ENCODE assay signal across 8 mouse cellular contexts in the genomic region with DNA sequence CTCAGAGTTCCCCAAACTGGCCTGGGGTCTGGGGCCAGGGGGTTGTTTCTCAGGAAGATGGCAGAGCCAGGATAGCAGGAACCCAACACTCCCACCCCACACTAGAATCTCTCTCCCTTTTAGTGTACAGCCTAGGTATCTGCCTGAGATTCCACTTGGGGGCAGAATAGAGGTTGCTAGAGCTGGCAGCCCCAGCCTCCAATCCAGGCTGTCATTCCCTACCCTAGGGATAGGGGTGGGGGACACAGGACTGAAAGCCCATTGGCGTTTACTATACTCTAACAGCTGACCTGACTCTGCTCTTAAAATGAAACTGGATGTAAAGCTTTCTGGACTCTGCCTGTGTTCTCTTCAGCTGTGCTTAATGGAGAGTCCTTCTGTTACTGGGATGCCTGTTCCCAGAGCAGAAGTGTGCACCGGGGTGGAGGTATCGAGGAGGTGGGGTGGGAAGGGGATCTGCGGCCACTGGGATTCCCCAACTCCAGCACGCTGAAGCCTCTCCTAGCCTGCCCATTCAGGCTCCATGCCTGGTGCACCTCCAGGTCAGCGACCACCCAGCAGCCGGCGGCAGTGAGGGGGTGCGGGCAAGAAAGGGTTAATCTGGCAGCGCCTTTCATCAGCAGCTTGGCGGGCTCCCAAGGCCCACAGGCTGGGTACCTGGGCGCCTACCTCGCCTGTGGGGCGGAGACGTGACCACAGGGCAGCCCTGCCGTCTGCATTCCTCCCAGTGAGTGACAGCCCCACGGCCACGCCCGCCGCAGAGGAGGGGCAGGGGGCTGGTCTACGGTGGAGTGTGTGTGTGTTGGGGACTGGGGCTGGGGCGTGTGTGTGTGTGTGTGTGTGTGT. TPM values are rescaled to one million over a fixed set of nuclear protein-coding genes. Genes with fewer than 3 reads are reported as not detected.
DNase-seq lines count a peak whose midpoint lies in the region; ATAC-seq and TF ChIP-seq lines count a peak whose summit lies in the region.
"Had no signal": no experiment of that assay in that cellular context is flagged by ENCODE, and none has a peak within 500 bp of the region (broad histone marks: within the 10 kb centered on the region; RNA-seq: fewer than 3 reads in every experiment).

No protein-coding gene starts in this region.

- peaks cover 9% of the 10 kb centered on the region for H3K4me1 ChIP-seq in ES-Bruce4 (ENCODE audit: control insufficient read depth, insufficient read depth, low read length)
- no peaks in the 10 kb centered on the region for H3K4me1 ChIP-seq in forebrain, postnatal 0 days (ENCODE audit: insufficient read depth)

- peak overlapping the region; percentile 17 for H3K4me3 ChIP-seq in ES-Bruce4 (ENCODE audit: low read depth, low read length)
- 0 out of 2 replicates have a peak overlapping the region, but pooled peaks have one; percentile 16 for H3K4me3 ChIP-seq in forebrain, postnatal 0 days (ENCODE audit: low read depth, low read length)
- H3K4me3 ChIP-seq: erythroblast, embryonic 14.5 days had no signal

- peak overlapping the region; percentile 42 for H3K4me2 ChIP-seq in forebrain, postnatal 0 days (ENCODE audit: low read depth)

- no peaks in the 10 kb centered on the region for H3K27me3 ChIP-seq in ES-Bruce4 (ENCODE audit: control insufficient read depth, insufficient read depth, low read length, poor library complexity, severe bottlenecking)
- H3K27me3 ChIP-seq in forebrain, postnatal 0 days (ENCODE audit: insufficient read depth, low read length) = no peaks in the 10 kb centered on the region

- peak; percentile 66 for ATAC-seq in forebrain, postnatal 0 days
- peak; percentile 70 for ATAC-seq in megakaryocyte progenitor cell, adult 5-6 weeks (replicated peaks; ENCODE audit: poor library complexity)

- TF ChIP-seq CTCF in ES-Bruce4 (IDR thresholded peaks at IDR 0.05; ENCODE audit: low read depth, low read length) = peak; percentile 9
- peak; percentile 37; the same call in 1 of the 2 replicates for TF ChIP-seq CTCF in forebrain, postnatal 0 days (IDR thresholded peaks at IDR 0.05; ENCODE audit: low read depth)

- peak; percentile 12 for DNase-seq in 3T3-L1 (ENCODE audit: low read depth, low spot score)
- DNase-seq in forebrain, postnatal 0 days = no peak
- DNase-seq in kidney, postnatal 14 days = peak; percentile 78
- no peak for DNase-seq in right cerebral cortex, adult 2 months (ENCODE audit: low spot score in 2 of 2)
- no peak for DNase-seq in cerebellum, postnatal 36 days

- TF ChIP-seq POLR2A in ES-Bruce4 (IDR thresholded peaks at IDR 0.05; ENCODE audit: insufficient read depth, low read length) = no peak

- 3% methylated on average over 22 of the region's 22 CpGs for WGBS in forebrain, postnatal 0 days

- no peaks in the 10 kb centered on the region for H3K36me3 ChIP-seq in ES-Bruce4 (ENCODE audit: control insufficient read depth, insufficient read depth, low read length, poor library complexity, severe bottlenecking)
- H3K36me3 ChIP-seq in forebrain, postnatal 0 days (ENCODE audit: insufficient read depth) = no peaks in the 10 kb centered on the region

- no peak overlapping the region for H3K27ac ChIP-seq in ES-Bruce4 (ENCODE audit: insufficient read depth, low read length)
- no peak overlapping the region for H3K27ac ChIP-seq in forebrain, postnatal 0 days (ENCODE audit: low read depth, low read length)

- H3K9ac ChIP-seq in ES-Bruce4 (ENCODE audit: low read depth, poor library complexity, severe bottlenecking) = no peak overlapping the region
- H3K9ac ChIP-seq in forebrain, postnatal 0 days = 0 out of 2 replicates have a peak overlapping the region, but pooled peaks have one; percentile 10

- TF ChIP-seq EP300 in ES-Bruce4 (IDR thresholded peaks at IDR 0.05; ENCODE audit: insufficient read depth, low read depth, low read length) = no peak

- no peaks in the 10 kb centered on the region for H3K9me3 ChIP-seq in ES-Bruce4 (replicated peaks; ENCODE audit: control insufficient read depth, insufficient read depth, low read length, poor library complexity, severe bottlenecking)
- H3K9me3 ChIP-seq in forebrain, postnatal 0 days (ENCODE audit: low read length) = no peaks in the 10 kb centered on the region

RNA-seq across cellular contexts. Expression of gene Tac4, which starts 50.9 kb away (rescaled TPM):
- not detected in 2 replicates for polyA plus RNA-seq in ES-Bruce4 (2011; ENCODE audit: insufficient read depth, insufficient read length, low read depth, missing spikeins)
- not detected in 2 replicates for total RNA-seq in forebrain, postnatal 0 days (2014; rRNA removed)
- not detected in 2 replicates for polyA plus RNA-seq in forebrain, postnatal 0 days (2015; fragmentation: Nextera tagmentation; extraction: Ambion mirVana)
- total RNA-seq in megakaryocyte progenitor cell, adult 5-6 weeks (2015) = not detected in 2 replicates
- total RNA-seq in megakaryocyte progenitor cell, adult 5-6 weeks (2017) = not detected in 2 replicates
- polyA plus RNA-seq: erythroblast, embryonic 14.5 days had no signal

Comparison
In these comparisons a context has a peak if more than half of its experiments do, and no peak if none do; other contexts are left out.
1. DNase-seq: peak in 3T3-L1 (single experiment) and kidney, postnatal 14 days (single experiment); none in forebrain, postnatal 0 days (single experiment), right cerebral cortex, adult 2 months (0 of 2) and cerebellum, postnatal 36 days (0 of 2).